Mouse (Mus musculus): Measurements from ENCODE around the gene Tnfaip1. TPM values are rescaled to one million over a fixed set of nuclear protein-coding genes. Genes with fewer than 3 reads are reported as not detected.
"Not testable (repeated sequence)": the region's sequence is repeated elsewhere in the genome, so short reads cannot be mapped to it uniquely, and the experiment has no call there.

Gene Tnfaip1
- polyA plus RNA-seq, 1 experiment from 2014 or later = 64.6 TPM

GRCm38 (mm10) chr11:78534516-78534915, 1.6 kb downstream of the Tnfaip1 start:
- Histone ChIP-seq H3K9ac (no peak overlapping the region), H3K27ac (replicated peaks) (no peak overlapping the region), H3K4me2 (peak overlapping the region; percentile 74), H3K36me3 (peaks cover 11% of the 10 kb centered on the region), H3K27me3 (no peaks in the 10 kb centered on the region), H3K4me3 (peak overlapping the region; percentile 54), H3K9me3 (no peaks in the 10 kb centered on the region), H3K4me1 (replicated peaks) (peaks cover 32% of the 10 kb centered on the region)
- no peak for ATAC-seq (ENCODE audit: low FRiP score, low read depth)
- 88% methylated on average over 4 of the region's 4 CpGs for WGBS

- WGBS = 96% methylated on average over 10 of the region's 10 CpGs
These were observed 4.6 kb downstream of the Tnfaip1 start for GRCm38 (mm10) chr11:78531515-78531914.

GRCm38 (mm10) chr11:78531046-78531445, 5.1 kb downstream of the Tnfaip1 start:
- H3K9ac ChIP-seq = no peak overlapping the region
- no peaks in the 10 kb centered on the region for H3K27me3 ChIP-seq
- H3K27ac ChIP-seq (replicated peaks) = no peak overlapping the region; the same call in 1 of the 2 replicates
- peaks cover 13% of the 10 kb centered on the region for H3K4me1 ChIP-seq (replicated peaks)
- no peak overlapping the region for H3K4me3 ChIP-seq
- peaks cover 31% of the 10 kb centered on the region for H3K36me3 ChIP-seq
- 82% methylated on average over 6 of the region's 6 CpGs for WGBS
- no peak for ATAC-seq (ENCODE audit: low FRiP score, low read depth)
- no peak overlapping the region for H3K4me2 ChIP-seq
- H3K9me3 ChIP-seq = no peaks in the 10 kb centered on the region

More at GRCm38 (mm10) chr11:78531515-78531914, 4.6 kb downstream of the Tnfaip1 start:
- H3K27me3 ChIP-seq; H3K27ac ChIP-seq (replicated peaks); H3K4me3 ChIP-seq; H3K9ac ChIP-seq; ATAC-seq (ENCODE audit: low FRiP score, low read depth); H3K4me2 ChIP-seq; H3K9me3 ChIP-seq: not testable (repeated sequence)
- H3K36me3 ChIP-seq = peaks cover 26% of the 10 kb centered on the region
- H3K4me1 ChIP-seq (replicated peaks) = peaks cover 13% of the 10 kb centered on the region

- no peak for ATAC-seq (ENCODE audit: low FRiP score, low read depth)
- Histone ChIP-seq H3K36me3 (peaks cover 41% of the 10 kb centered on the region), H3K9me3 (no peaks in the 10 kb centered on the region), H3K27ac (replicated peaks) (0 out of 2 replicates have a peak overlapping the region, but pooled peaks have one; percentile 37), H3K27me3 (no peaks in the 10 kb centered on the region), H3K4me1 (replicated peaks) (peaks cover 9% of the 10 kb centered on the region), H3K4me2 (no peak overlapping the region), H3K4me3 (no peak overlapping the region), H3K9ac (no peak overlapping the region)
- WGBS = 95% methylated on average over 12 of the region's 12 CpGs
These were observed 6.1 kb downstream of the Tnfaip1 start for GRCm38 (mm10) chr11:78530001-78530400.

GRCm38 (mm10) chr11:78528714-78529113, 7.4 kb downstream of the Tnfaip1 start:
- 85% methylated on average over 9 of the region's 9 CpGs for WGBS
- Histone ChIP-seq H3K27me3 (no peaks in the 10 kb centered on the region), H3K9me3 (no peaks in the 10 kb centered on the region), H3K36me3 (peaks cover 53% of the 10 kb centered on the region), H3K27ac (replicated peaks) (no peak overlapping the region), H3K9ac (no peak overlapping the region), H3K4me2 (no peak overlapping the region), H3K4me1 (replicated peaks) (no peaks in the 10 kb centered on the region; the same call in 1 of the 2 replicates), H3K4me3 (no peak overlapping the region)
- ATAC-seq (ENCODE audit: low FRiP score, low read depth) = no peak

GRCm38 (mm10) chr11:78524838-78525237, 11.3 kb downstream of the Tnfaip1 start:
- WGBS = 61% methylated on average over 2 of the region's 2 CpGs
- Histone ChIP-seq H3K9me3 (no peaks in the 10 kb centered on the region), H3K4me2 (no peak overlapping the region), H3K36me3 (peaks cover 89% of the 10 kb centered on the region), H3K4me3 (no peak overlapping the region), H3K27me3 (no peaks in the 10 kb centered on the region), H3K27ac (replicated peaks) (0 out of 2 replicates have a peak overlapping the region, but pooled peaks have one; percentile 20), H3K9ac (no peak overlapping the region), H3K4me1 (replicated peaks) (no peaks in the 10 kb centered on the region)
- ATAC-seq (ENCODE audit: low FRiP score, low read depth) = no peak

- Histone ChIP-seq H3K4me1 (replicated peaks) (no peaks in the 10 kb centered on the region), H3K9ac (no peak overlapping the region), H3K4me3 (no peak overlapping the region), H3K4me2 (no peak overlapping the region), H3K9me3 (no peaks in the 10 kb centered on the region), H3K27me3 (no peaks in the 10 kb centered on the region), H3K27ac (replicated peaks) (0 out of 2 replicates have a peak overlapping the region, but pooled peaks have one; percentile 20), H3K36me3 (peaks cover 95% of the 10 kb centered on the region)
- ATAC-seq (ENCODE audit: low FRiP score, low read depth) = no peak
- 65% methylated on average over 9 of the region's 9 CpGs for WGBS
These were observed 12.7 kb downstream of the Tnfaip1 start for GRCm38 (mm10) chr11:78523241-78523955.

GRCm38 (mm10) chr11:78522481-78522997, 13.6 kb downstream of the Tnfaip1 start:
- no peak overlapping the region for H3K9ac ChIP-seq
- peaks cover 96% of the 10 kb centered on the region for H3K36me3 ChIP-seq
- H3K9me3 ChIP-seq = no peaks in the 10 kb centered on the region
- H3K4me1 ChIP-seq (replicated peaks) = no peaks in the 10 kb centered on the region
- H3K4me2 ChIP-seq = no peak overlapping the region
- 86% methylated on average over 1 of the region's 1 CpGs for WGBS
- no peak for ATAC-seq (ENCODE audit: low FRiP score, low read depth)
- no peaks in the 10 kb centered on the region for H3K27me3 ChIP-seq
- H3K27ac ChIP-seq (replicated peaks) = 0 out of 2 replicates have a peak overlapping the region, but pooled peaks have one; percentile 20
- no peak overlapping the region for H3K4me3 ChIP-seq

- peaks cover 92% of the 10 kb centered on the region for H3K36me3 ChIP-seq
- no peak overlapping the region for H3K4me3 ChIP-seq
- H3K27ac ChIP-seq (replicated peaks) = no peak overlapping the region
- H3K4me2 ChIP-seq = no peak overlapping the region
- ATAC-seq (ENCODE audit: low FRiP score, low read depth) = no peak
- no peaks in the 10 kb centered on the region for H3K4me1 ChIP-seq (replicated peaks)
- H3K9ac ChIP-seq = no peak overlapping the region
- H3K9me3 ChIP-seq = no peaks in the 10 kb centered on the region
- H3K27me3 ChIP-seq = no peaks in the 10 kb centered on the region
- WGBS = 86% methylated on average over 3 of the region's 3 CpGs
These were observed 14.3 kb downstream of the Tnfaip1 start for GRCm38 (mm10) chr11:78521880-78522279.

GRCm38 (mm10) chr11:78518931-78519330, 17.2 kb downstream of the Tnfaip1 start:
- 86% methylated on average over 10 of the region's 10 CpGs for WGBS
- peaks cover 90% of the 10 kb centered on the region for H3K36me3 ChIP-seq
- no peak overlapping the region for H3K9ac ChIP-seq
- no peaks in the 10 kb centered on the region for H3K27me3 ChIP-seq
- H3K4me3 ChIP-seq = no peak overlapping the region
- no peak overlapping the region for H3K27ac ChIP-seq (replicated peaks)
- no peak overlapping the region for H3K4me2 ChIP-seq
- 0 out of 2 replicates have a peak, but pooled peaks cover under 1% of the 10 kb centered on the region for H3K4me1 ChIP-seq (replicated peaks)
- no peaks in the 10 kb centered on the region for H3K9me3 ChIP-seq
- ATAC-seq (ENCODE audit: low FRiP score, low read depth) = no peak

GRCm38 (mm10) chr11:78515549-78516325, 20.4 kb downstream of the Tnfaip1 start:
- ATAC-seq (ENCODE audit: low FRiP score, low read depth) = no peak
- Histone ChIP-seq H3K4me3 (no peak overlapping the region), H3K27me3 (no peaks in the 10 kb centered on the region), H3K36me3 (peaks cover 59% of the 10 kb centered on the region), H3K27ac (replicated peaks) (no peak overlapping the region), H3K9me3 (no peaks in the 10 kb centered on the region), H3K9ac (no peak overlapping the region), H3K4me1 (replicated peaks) (peaks cover 21% of the 10 kb centered on the region), H3K4me2 (no peak overlapping the region)
- WGBS = 54% methylated on average over 2 of the region's 2 CpGs

All from hindbrain, embryonic 15.5 days (tissue).